Mouse (Mus musculus): ENCODE data around the gene B4galnt2. TPM values are rescaled to one million over a fixed set of nuclear protein-coding genes. Genes with fewer than 3 reads are reported as not detected.

Gene B4galnt2
- polyA plus RNA-seq, 1 experiment, result 0.51 TPM

GRCm38 (mm10) chr11:95835832-95836231 is 78.9 kb downstream of the B4galnt2 start:
- Histone ChIP-seq H3K4me3 (ENCODE audit: insufficient read depth, low read length) (no peak overlapping the region), H3K4me1 (ENCODE audit: control insufficient read depth, insufficient read depth, low read length) (0 out of 2 replicates have a peak, but pooled peaks cover 4% of the 10 kb centered on the region), H3K27ac (ENCODE audit: insufficient read depth, low read length) (no peak overlapping the region)
- TF ChIP-seq POLR2A (IDR thresholded peaks at IDR 0.05; ENCODE audit: low read depth, low read length), result no peak
- no peak for TF ChIP-seq CTCF (IDR thresholded peaks at IDR 0.05; ENCODE audit: borderline replicate concordance, insufficient read depth, low read length)

- Histone ChIP-seq H3K4me3 (ENCODE audit: insufficient read depth, low read length) (no peak overlapping the region), H3K27ac (ENCODE audit: insufficient read depth, low read length) (no peak overlapping the region), H3K4me1 (ENCODE audit: control insufficient read depth, insufficient read depth, low read length) (0 out of 2 replicates have a peak, but pooled peaks cover 4% of the 10 kb centered on the region)
- TF ChIP-seq POLR2A (IDR thresholded peaks at IDR 0.05; ENCODE audit: low read depth, low read length), result no peak
- TF ChIP-seq CTCF (IDR thresholded peaks at IDR 0.05; ENCODE audit: borderline replicate concordance, insufficient read depth, low read length), result no peak
Observed at GRCm38 (mm10) chr11:95834742-95835710, 79.7 kb downstream of the B4galnt2 start.

GRCm38 (mm10) chr11:95834143-95834667 is 80.5 kb downstream of the B4galnt2 start:
- Histone ChIP-seq H3K4me1 (ENCODE audit: control insufficient read depth, insufficient read depth, low read length) (0 out of 2 replicates have a peak, but pooled peaks cover 4% of the 10 kb centered on the region), H3K4me3 (ENCODE audit: insufficient read depth, low read length) (no peak overlapping the region), H3K27ac (ENCODE audit: insufficient read depth, low read length) (no peak overlapping the region)
- TF ChIP-seq POLR2A (IDR thresholded peaks at IDR 0.05; ENCODE audit: low read depth, low read length), result no peak
- no peak for TF ChIP-seq CTCF (IDR thresholded peaks at IDR 0.05; ENCODE audit: borderline replicate concordance, insufficient read depth, low read length)

GRCm38 (mm10) chr11:95833631-95834142 is 81.0 kb downstream of the B4galnt2 start:
- H3K4me1 ChIP-seq (ENCODE audit: control insufficient read depth, insufficient read depth, low read length), result 0 out of 2 replicates have a peak, but pooled peaks cover 4% of the 10 kb centered on the region
- no peak overlapping the region for H3K27ac ChIP-seq (ENCODE audit: insufficient read depth, low read length)
- no peak overlapping the region for H3K4me3 ChIP-seq (ENCODE audit: insufficient read depth, low read length)
- TF ChIP-seq CTCF (IDR thresholded peaks at IDR 0.05; ENCODE audit: borderline replicate concordance, insufficient read depth, low read length), result no peak
- no peak for TF ChIP-seq POLR2A (IDR thresholded peaks at IDR 0.05; ENCODE audit: low read depth, low read length)

GRCm38 (mm10) chr11:95833006-95833570 is 81.6 kb downstream of the B4galnt2 start:
- H3K27ac ChIP-seq (ENCODE audit: insufficient read depth, low read length), result no peak overlapping the region
- no peak for TF ChIP-seq POLR2A (IDR thresholded peaks at IDR 0.05; ENCODE audit: low read depth, low read length)
- H3K4me1 ChIP-seq (ENCODE audit: control insufficient read depth, insufficient read depth, low read length), result 0 out of 2 replicates have a peak, but pooled peaks cover 4% of the 10 kb centered on the region
- H3K4me3 ChIP-seq (ENCODE audit: insufficient read depth, low read length), result no peak overlapping the region

GRCm38 (mm10) chr11:95832129-95833005 is 82.3 kb downstream of the B4galnt2 start:
- no peak for TF ChIP-seq POLR2A (IDR thresholded peaks at IDR 0.05; ENCODE audit: low read depth, low read length)
- no peak for TF ChIP-seq CTCF (IDR thresholded peaks at IDR 0.05; ENCODE audit: borderline replicate concordance, insufficient read depth, low read length)
- Histone ChIP-seq H3K4me3 (ENCODE audit: insufficient read depth, low read length) (no peak overlapping the region), H3K27ac (ENCODE audit: insufficient read depth, low read length) (no peak overlapping the region), H3K4me1 (ENCODE audit: control insufficient read depth, insufficient read depth, low read length) (0 out of 2 replicates have a peak, but pooled peaks cover 1% of the 10 kb centered on the region)

- H3K4me3 ChIP-seq (ENCODE audit: insufficient read depth, low read length), result no peak overlapping the region
- H3K27ac ChIP-seq (ENCODE audit: insufficient read depth, low read length), result no peak overlapping the region
- no peaks in the 10 kb centered on the region for H3K4me1 ChIP-seq (ENCODE audit: control insufficient read depth, insufficient read depth, low read length)
- TF ChIP-seq CTCF (IDR thresholded peaks at IDR 0.05; ENCODE audit: borderline replicate concordance, insufficient read depth, low read length), result no peak
- TF ChIP-seq POLR2A (IDR thresholded peaks at IDR 0.05; ENCODE audit: low read depth, low read length), result no peak
Observed at GRCm38 (mm10) chr11:95831641-95832040, 83.0 kb downstream of the B4galnt2 start.

- Histone ChIP-seq H3K27ac (ENCODE audit: insufficient read depth, low read length) (no peak overlapping the region), H3K4me3 (ENCODE audit: insufficient read depth, low read length) (no peak overlapping the region), H3K4me1 (ENCODE audit: control insufficient read depth, insufficient read depth, low read length) (no peaks in the 10 kb centered on the region)
- TF ChIP-seq CTCF (IDR thresholded peaks at IDR 0.05; ENCODE audit: borderline replicate concordance, insufficient read depth, low read length), result no peak
Observed at GRCm38 (mm10) chr11:95831276-95831619, 83.4 kb downstream of the B4galnt2 start.

Measured in embryonic fibroblast, embryonic 13.5 days (primary cell).